Mouse (Mus musculus) MN1 (cell line): ENCODE data around the gene Nudt9.

ENCODE experiments used
- DNase-seq: peaks from one replicate; pipeline ENCODE4 v3.0.0-alpha.2; 2016; ENCODE audit warnings: low spot score

Nudt9 gene

DNA sequence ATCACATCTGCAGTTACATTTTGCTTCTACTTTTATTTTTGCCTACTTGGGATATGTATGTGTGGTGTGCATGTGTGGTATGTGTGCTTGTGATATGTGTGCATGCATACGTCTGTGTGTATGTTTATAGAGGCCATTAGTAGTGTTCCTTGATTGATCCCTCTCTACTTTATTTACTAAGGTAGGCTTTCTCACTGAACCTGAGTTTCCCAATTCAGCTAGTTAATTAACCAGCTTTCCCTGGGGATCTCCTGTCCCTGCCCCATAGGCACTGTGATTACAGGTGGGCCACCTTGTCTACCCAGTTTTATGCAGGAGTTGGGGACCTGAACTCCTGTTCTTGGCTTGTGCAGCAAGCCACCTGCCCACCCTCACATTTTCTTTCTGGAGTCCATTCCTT, 9.4 kb upstream of the Nudt9 start:
- DNase-seq, result no peak

DNA sequence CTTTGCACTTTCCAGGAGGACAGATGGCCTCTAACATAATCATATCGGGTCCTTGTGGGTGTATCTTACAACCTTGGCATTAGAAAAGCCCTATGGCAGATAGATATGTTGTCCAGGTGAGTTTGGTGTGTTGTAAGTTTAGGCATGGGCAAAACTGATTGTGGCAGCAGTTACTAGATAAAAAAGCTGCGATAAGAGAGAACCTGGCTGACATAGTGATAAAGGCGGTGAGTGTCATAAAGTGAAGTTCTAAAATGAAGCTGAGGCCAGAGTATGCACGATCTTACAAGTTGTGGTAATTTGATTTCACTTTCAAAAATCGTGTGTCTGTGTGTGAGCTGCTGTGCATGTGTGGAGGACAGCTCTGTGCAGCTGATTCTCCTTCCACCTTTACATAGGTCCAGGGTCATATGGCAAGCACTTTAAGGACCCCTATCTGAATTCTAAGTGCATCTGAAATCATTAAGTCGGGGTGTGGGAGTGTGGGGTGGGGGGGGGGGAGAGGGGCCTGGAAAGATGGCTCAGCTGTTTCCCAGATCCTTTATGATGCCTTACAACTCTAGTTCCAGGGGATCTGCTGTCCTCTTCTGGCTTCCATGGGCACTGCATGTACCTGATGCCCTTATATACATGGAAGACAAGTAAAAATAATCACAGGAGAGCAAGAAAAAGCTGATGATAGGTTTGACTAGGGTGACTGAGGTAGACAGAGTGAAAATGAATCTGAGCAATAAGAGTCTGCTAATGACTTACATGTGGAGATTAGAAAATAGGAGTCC, 6.8 kb upstream of the Nudt9 start:
- DNase-seq, result peak; percentile 45

DNA sequence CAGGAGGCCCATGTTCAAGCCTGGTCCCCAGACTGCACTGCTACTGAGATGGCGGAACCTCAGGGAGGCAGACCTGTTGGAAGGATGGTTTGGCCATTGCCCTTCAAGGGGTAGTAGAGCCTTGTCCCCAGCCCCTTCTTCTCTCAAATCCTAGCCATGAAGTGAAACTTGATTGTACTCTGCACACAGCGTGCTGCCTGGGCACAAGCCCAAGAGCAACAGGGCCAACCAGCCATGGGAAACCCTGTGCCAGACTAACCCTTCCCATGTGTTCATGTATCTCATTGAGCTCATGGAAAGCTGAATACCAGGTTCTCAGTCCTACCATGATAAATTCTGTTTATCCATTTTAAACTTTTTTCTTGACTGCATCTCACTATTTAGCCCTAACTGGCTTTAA, 3.2 kb upstream of the Nudt9 start:
- DNase-seq, result no peak

DNA sequence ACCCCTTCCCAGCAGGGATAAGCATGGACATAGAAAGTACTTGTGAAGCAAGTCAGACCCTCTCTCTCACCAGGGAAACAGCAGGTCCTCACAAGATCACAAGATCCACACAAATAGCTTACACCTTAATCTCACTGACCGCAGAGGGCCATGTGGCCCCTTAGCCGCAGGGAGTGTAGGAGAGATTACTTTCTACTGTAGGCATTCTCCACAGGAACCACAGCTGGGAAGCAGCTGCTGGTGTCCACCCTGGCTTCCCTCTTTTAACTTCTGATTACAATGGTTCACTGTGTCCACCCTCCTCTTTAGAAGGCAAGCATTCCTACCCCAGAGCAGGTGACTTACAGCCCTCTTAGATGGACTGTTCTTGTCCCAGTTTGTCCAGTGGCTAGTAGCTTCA, 2.4 kb upstream of the Nudt9 start:
- no peak for DNase-seq

DNA sequence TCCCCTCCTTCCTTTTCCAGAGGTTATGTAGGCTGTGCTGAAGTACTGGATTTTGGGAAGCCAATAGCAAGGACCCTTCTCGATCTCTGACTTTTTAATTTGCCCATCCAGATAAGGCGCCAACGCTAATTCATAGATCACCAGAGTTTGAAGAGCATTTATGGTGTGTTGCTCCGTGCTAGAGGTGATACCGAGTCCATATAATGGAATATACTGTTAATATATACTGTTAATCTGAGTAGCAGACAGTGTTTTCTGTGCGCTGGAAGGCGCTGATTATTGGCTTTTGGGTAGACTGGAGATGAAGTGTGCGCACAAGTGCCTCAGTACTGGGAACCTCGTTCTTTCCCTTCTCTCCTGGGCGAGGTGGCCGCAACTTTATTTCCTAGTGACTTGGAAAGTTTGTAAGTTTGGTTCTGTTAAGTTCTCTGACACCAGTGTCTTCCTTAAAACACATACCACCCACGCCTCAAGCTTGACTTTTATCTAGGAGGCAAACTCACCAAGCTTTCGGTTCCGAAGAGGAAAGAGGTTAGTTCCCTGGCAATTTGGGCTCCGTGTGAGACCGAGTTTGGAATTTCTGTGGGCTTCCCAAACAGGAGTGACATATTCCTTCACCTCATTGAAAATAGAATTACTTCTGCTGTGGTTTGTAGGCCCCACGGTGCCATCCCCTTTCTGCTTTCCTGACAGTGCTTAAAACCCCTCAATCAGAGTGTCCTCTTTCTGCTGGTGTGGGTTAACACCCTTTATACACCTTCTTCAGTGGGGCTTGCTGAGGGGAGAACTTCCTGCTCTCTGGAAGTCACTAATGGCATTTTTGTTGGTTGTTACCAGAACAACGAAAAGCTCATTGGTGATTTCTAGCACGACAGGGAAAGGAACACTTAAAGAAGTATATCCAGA, 1.3 kb downstream of the Nudt9 start:
- DNase-seq, result no peak

DNA sequence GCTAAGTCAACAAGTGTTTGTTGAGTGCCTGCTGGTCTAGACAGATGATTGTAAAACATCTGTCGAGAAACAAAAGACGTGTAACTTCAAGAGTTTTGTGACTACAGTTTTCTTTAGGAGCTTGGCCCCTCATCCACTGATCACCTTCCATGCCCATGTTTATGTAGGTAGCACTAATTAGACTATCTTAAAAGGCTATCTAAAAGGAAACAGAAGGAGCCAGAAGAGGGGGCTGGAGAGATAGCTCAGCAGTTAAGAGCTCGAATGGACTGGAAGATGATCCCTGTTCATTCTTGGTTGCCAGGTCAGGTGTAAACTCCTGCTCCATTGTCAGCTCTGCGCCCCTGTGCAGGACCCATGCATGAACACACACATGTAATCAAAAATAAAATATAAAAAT, 2.0 kb downstream of the Nudt9 start:
- DNase-seq, result no peak

DNA sequence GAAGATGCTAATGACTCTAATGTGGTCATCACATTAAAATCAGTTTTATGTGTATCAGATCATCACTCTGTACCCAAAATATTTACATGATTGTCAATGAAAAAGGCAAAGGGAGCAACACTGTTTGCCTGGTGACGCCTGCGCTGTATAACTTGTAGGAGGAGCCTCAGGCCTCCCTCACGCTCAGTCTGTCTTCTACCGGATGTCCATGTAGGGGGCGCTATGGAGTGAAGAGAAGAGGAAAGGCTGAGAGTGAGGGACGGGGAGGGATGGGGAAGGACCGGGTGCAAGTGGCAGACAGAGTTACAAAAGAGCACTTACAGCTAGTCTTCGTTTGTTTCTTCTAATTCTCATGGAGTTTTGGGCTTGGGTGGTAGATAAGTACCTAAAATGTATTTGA, 6.8 kb downstream of the Nudt9 start:
- no peak for DNase-seq

DNA sequence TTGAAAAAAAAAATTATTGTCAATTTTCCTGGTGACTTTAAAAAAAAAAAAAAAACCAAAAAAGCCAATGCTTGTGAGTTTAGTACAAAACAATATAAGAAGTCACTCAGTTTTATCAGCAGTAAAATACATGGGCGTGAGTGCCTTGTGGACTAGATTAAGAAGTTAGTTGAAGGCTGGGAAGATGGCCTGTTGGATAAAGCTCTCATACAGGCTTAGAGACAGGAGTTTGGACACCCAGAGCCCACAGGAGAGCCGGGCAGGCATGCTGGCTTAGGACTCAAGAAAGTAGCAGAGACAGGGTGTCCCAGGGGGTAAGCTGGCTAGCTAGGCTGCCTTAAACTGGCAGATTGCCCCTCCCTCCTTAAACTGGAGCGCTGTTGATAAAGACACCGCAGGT, 8.8 kb downstream of the Nudt9 start:
- no peak for DNase-seq

DNA sequence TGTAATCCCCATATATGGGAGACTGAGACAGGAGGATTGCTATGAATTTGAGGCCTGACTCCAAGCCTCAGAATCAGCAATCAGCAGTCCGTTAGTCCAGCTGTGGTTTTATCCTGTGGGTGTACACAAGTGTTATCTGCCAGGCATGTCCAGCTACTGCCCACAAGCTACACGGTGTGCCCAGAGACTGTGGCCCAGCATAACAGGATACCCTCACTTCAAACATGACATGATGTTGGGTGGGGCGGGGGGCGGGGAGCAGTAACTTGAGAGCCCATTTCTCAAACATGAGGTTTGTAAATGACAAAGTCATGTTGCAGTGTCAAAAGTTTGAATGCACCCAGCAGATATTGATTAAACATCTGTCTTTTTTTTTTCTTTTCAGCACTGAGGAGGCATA, 9.7 kb downstream of the Nudt9 start:
- DNase-seq, result no peak

DNA sequence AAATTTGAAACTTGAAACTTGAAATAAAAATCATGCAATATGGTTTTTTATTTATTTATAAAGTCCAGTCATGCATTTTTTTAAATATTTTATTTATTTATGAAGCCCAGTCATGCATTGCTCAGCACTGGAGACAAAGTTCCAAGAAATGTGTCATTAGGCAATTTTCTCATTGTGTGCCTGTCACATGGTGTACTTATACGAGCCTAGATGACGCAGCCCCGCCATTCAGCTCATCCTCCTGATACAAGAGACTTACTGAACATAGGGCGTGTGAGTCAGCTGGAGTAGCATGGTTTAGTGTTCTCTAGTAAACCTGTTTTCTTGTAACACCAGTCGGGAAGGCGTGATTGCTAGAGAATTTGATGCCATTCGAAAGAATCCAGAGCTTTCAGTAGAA, 10.2 kb downstream of the Nudt9 start:
- DNase-seq, result no peak

DNA sequence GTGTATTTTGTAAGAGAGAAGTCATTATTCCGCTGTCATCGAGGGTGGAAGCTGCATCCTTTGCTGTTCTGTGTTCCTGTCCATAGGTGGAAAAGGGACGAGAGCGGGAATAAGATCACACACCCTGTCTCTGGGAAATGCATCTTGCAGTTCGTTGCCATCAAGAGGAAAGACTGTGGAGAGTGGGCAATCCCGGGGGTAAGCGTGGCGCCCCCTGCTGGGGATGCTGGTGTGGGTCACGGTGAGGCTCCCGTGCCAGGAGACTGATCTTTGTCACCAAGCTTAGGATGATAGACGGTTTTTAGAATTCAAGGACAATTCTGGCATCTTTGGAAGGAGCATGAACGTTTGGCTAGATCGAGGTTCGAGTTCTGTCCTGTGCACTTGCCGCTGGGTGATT, 11.9 kb downstream of the Nudt9 start:
- DNase-seq, result no peak

DNA sequence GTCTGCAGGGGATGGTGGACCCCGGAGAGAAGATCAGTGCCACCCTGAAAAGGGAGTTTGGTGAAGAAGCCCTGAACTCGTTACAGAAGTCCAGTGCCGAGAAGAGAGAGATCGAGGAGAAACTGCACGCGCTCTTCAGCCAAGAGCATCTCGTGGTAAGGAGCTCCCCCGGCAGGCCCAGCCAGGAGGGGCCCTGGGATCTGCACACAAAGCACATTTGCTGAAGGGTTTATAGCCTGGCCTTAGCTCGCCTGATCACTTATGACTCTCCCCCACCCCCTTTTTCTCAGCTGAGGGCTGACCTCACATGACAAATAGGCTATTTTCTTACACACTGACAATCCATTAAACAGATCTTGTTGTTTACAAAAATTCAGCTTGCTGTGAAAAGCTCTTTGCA, 13.5 kb downstream of the Nudt9 start:
- no peak for DNase-seq

DNA sequence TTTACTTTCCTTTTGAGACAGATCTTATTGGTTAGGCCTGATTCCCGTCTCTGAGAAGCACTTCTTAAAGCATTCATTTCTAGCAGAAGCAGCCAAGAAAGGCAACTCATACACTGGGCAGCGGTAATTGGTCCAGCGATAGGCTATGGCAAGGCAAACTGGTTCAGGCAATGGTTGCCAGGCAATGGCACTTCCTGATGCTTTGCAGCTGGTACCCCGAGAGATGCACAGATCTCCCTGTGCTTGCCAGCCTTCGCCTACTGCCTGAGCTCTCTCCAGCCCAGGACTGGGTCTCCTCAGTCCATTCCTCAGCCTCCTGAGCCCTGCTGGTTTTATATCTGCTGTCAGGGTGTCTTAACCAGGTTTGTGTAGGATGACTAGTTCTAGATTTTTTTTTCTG, 14.3 kb downstream of the Nudt9 start:
- DNase-seq, result no peak

DNA sequence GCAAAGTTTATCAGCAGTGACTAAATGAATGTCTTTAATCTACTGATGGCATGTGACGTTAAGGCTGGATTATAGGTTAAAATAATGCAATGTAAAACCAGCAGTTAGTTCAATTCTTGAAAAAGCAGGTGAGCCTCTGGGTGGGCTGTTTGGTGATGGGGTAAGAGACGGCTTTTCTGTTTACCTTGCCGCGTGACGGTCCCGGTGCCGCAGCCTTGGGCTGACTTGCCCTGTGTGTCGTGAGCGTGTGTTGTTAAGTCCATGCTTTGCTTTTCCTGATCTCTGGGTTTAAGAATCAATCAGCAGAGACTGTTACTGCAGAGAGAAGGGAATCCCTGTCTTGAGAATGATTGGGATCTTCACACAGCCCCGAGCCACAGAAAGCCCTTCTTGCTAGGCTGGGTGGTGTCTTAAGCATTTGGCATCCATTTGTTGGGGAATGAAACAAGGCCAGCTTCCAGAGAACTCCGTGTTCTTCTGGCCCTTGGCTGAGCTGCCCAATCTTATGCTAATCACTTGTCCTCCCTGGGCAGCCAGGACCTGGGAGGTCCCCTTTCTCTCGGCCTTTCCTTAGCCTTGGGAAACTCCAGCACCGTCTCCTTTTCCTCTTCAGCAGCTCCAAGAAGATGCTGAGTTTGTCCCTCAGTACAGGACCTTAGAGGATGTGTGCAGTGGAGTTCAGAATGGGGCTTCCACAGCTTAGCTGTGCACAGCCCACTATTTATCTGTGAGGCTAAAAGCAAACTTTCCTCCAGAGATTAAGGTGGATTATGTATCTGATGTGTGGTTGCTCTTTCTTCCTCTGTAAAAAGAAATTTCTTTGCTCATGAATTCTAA, 16.0 kb downstream of the Nudt9 start:
- DNase-seq, result no peak

DNA sequence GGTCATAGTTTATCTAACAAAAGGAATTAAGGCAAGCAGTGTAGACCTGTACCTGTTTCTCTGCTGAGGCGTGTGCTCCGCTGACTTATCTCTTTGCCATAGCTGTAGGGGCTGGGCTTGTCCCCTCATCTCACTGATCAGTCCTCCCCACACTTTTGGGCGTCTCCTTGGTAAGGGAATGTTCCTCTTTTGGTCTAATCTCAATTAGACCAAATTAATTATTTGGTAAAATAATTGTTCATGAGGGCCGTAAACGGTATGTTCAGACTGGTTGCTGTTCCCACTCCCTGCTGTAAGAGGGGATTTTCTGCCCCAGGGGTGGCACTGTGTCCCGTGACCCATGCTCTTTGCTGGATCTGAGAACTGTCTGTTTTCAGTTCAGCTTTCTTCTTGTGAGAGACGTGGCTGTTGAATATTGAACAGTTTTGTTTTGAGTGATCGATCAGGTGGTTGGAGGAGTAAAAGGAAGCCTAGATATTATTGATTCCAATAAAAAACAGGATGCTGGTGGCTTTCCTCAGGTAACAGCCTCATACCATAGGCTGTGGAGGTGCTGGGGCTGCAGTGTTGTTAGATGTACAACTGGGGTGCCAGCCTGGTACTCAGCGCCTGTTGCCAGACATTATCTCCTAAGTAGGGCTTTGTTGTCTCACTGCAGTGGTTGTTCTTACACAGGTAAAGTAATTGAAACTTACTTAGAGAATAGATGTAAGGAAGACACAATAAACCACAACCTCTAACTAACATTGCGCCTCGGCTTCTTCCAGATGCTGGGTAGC, 16.9 kb downstream of the Nudt9 start:
- no peak for DNase-seq

DNA sequence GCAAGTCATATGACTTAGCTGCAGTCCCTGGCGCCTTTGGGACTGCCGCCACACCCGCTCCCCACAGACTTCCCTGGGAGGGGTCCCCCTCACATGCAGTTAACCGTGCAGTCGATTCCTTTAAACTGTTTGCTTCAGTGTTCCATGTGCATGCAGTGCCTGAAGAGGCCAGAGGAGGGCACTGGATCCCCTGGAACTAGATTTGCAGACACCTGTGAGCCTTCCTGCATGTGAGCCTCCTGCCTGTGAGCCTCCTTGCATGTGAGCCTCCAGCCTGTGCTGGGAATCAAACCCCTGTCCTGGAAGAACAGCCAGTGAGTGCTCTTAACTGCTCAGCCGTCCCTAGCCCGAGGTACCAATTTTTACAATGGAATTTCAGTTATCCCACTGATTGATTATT, 22.6 kb downstream of the Nudt9 start:
- DNase-seq, result no peak

DNA sequence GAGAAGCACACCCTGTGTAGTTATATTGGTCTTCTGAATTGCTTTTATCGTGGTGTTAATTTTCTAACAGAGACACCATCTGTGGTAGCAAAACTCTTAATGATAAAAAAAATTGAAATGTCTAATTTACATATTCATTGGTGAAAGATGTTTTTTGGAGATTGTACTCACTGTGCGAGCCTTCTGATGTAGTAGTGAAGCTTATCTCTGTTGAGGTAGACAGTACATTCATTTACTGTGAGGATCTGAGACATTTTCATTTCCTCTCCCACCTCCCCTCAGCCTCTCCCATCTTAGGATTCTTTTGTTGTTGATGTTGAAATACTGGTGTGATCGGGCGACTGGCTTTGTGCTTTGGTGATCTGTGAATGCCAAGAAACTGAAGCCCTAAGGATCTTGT, 24.9 kb downstream of the Nudt9 start:
- no peak for DNase-seq

DNA sequence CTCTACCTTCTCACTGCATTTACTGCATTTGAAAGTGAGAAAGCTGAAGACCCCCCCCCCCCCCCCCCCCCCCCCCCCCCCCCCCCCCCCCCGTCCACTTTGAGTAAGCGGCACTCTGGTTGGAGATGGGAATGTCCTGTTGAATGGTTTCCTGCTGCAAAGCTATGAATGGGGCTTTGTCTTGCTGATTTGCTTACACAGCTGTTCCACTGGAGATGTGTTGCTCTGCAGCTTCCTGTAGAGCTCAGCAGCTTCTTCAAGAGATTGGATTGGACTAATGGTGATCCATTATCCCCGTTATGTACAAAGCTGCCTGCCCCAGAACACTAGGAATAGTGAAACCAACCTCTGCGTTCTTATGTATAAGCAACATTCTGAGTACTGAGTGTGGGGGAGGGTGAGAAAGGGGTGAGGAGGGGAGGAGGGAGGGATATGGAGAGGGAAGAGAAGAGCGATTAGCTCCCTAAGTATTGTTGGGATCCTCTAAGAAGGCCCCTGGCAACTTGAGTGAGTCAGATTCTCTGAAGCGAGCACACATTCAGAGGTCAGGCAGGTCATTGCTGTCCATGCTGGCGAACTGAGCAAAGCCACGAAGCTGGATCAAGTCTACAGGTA, 26.3 kb downstream of the Nudt9 start:
- DNase-seq, result no peak

DNA sequence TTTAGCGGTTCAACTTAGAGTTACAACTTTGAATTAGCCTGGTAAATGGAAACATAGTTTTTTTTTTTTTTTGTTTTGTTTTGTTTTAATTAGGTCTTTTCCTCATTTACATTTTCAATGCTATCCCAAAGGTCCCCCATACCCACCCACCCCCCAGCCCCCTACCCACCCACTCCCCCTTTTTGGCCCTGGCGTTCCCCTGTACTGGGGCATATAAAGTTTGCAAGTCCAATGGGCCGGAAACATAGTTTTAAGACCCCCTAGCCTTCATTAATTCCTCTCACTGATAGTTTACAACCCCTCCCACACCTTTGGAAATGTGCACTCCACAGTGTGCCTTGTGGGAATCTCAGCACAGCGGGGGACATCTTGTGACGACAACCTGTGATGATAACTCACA, 27.5 kb downstream of the Nudt9 start:
- DNase-seq, result no peak

DNA sequence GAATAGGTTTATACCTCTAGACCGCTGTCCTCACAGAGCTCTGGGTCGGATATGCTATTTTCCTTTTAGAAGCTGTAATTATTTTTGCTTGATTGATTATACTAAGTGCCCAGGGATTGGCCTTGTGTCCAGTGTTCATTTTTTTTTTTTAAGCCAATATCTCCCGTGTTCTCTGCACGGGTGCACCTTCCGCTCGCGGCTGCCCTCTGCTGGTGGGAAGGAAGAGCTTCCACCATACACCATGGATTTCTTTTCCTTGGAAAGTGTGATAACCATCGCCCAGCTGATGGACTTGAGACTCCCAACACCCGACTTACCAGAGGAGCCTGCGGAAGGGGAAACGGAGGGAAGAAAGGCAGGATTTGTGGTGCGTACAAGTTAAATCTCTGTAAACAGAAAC, 28.3 kb downstream of the Nudt9 start:
- peak; percentile 46 for DNase-seq

DNA sequence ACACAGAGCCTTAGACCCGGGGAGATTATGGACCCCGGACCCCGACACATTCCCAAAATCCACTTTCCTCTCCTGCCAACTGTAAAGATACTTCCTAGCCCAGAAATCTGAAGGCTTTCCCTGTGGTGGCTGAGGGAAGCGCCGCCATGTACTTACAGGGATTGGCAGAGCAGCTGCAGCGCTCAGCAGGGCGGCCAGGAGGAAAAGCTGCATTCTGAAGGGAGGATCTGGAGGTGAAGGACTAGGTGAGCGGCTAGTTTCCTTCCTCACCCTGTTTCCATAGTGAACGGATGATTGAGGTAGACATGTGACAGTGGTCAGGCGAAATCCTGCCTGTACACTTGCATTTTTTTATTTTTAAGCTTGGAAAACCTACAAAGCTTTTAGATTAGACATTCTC, 30.3 kb downstream of the Nudt9 start:
- no peak for DNase-seq
